Mouse (Mus musculus) R1 (cell line): ENCODE data around the gene Arsb.
"Not testable (repeated sequence)": the region's sequence is repeated elsewhere in the genome, so short reads cannot be mapped to it uniquely, and the experiment has no call there.

ENCODE experiments used
- DNase-seq: peaks from one replicate; pipeline ENCODE4 v3.0.0-alpha.2; 2018; ENCODE audit warnings: low read depth, low spot score

Gene Arsb

GRCm38 (mm10) chr13:93984521-93984920, 213.1 kb downstream of the Arsb start:
- DNase-seq, result no peak

GRCm38 (mm10) chr13:93985181-93985580, 213.8 kb downstream of the Arsb start:
- peak; percentile 30 for DNase-seq

GRCm38 (mm10) chr13:93985750-93986149, 214.3 kb downstream of the Arsb start:
- not testable (repeated sequence) for DNase-seq

- no peak for DNase-seq
Observed at GRCm38 (mm10) chr13:93987611-93988010, 216.2 kb downstream of the Arsb start.

GRCm38 (mm10) chr13:93989208-93989607, 217.8 kb downstream of the Arsb start:
- no peak for DNase-seq

- peak; percentile 38 for DNase-seq
Observed at GRCm38 (mm10) chr13:93989736-93990611, 218.5 kb downstream of the Arsb start.

- DNase-seq, result peak; percentile 61
Observed at GRCm38 (mm10) chr13:93990841-93991240, 219.4 kb downstream of the Arsb start.

- DNase-seq, result no peak
Observed at GRCm38 (mm10) chr13:93992342-93992882, 221.0 kb downstream of the Arsb start.
